Mouse (Mus musculus) MEL-GATA-1-ER (cell line): ENCODE measurements around the gene Pf4.

Source experiments
- DNase-seq: peaks from one replicate; pipeline ENCODE4 v3.0.0-alpha.2; 2012; ENCODE audit warnings: low read depth; ENCODE audit errors: extremely low read depth

Pf4 gene

DNA sequence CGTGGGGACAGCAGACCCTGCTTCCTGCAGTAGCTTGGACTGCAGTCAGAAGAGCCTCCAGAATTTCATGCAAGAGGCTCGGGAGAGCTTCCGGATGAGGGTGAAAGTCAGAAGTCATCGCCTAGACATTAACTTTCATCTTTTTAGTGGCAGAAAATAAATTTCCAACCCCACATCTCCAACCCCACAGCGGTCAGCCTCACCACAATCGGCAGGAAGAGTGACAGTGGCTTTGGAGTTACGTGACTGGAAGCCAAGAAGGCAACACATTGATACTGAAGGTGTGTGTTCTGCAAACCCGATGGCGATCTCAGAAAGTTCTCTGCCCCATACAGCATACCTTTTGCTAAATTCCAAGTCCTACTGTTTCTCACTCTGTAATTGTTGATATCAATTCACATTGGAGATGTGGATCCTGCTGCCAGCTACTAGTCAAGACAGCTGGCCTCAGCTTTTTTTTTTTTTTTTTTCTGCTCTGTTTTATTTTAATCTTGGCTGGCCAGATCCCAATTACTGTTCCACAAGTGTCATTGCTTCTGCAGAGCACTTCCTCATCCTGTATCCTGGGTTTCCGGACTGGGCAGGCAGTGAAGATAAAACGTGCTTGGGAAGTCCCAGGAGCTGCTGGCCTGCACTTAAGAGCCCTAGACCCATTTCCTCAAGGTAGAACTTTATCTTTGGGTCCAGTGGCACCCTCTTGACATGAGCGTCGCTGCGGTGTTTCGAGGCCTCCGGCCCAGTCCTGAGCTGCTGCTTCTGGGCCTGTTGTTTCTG is at the start of gene Pf4:
Pf4 (plus strand) TSS at position 556 of the 774 bp plus-strand sequence.
- DNase-seq = peak; percentile 93

DNA sequence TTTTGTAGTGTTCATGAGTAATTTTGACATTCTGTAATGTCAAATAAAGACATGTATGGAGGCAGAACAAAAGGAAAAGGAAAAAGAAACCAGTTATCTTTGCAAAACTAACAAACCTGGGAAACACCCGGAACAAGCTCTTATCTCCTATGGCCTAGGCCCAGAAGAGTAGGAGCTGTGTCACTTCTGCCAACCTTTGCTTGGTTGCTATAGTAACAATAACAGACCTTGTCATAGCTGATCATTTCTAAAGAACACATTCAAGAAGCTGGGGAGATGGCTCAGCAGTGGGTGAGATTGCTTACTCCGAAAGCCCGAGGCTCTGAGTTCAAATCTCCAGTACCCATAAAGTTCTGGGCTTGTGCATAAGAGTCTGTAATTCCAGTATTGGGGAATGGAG is 49.6 kb upstream of the Pf4 start:
- peak; percentile 24 for DNase-seq

DNA sequence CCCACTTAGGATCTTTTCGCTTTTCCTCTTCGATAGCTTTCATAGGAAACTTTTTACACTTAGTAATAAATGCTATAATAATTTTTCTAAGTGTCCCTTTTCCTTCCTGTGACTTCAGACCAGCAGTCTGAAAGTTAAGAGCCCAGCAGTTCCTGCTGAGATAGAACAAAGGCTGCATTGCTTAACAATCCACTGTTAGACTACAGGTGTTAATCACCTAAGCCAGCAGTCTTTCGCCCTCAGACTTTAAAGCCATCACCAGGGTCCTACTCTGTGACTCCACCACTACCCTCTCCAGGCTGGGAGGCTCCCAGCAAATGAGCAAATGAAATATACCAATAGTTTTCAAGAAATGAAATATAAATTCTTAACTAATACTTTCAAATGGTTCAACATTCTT is 44.0 kb upstream of the Pf4 start:
- no peak for DNase-seq

DNA sequence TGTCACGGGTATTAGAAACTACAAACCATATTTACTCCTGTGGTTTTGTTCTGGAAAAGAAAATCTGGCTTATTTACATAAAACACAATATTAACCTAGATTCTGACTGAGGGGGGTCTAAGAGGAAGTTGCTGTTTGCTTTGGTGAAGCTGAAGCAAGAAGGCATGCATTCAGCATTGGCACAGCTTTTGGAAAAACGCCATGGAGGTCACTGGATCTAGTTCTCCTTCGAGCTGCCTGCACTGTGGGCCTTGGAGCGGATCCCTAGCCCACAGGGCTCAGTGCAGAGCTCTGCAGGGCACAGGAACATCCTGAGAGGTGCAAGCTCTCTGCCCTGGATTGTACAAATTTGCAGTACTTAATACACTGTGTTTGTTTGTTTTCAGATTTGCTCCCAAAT is 40.8 kb upstream of the Pf4 start:
- no peak for DNase-seq

DNA sequence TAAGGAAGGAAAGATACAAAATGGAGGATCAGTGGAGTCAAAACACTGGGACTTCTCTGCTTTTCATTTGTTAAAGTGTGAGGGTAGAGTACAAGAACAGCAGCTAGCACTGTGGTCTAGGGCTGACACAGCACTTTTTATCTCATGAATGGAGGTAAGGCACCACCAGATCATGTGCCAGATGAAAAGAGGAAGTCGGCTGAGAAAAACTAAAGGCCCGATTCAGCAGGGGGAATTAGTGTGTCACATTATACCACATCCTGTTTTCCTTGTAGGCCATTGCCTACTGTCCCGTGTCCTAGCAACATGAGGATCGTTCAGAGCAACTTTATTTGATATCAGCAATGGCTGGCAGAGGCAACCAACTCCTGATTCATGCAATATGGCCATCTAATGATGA is 30.2 kb upstream of the Pf4 start:
- peak; percentile 97 for DNase-seq

DNA sequence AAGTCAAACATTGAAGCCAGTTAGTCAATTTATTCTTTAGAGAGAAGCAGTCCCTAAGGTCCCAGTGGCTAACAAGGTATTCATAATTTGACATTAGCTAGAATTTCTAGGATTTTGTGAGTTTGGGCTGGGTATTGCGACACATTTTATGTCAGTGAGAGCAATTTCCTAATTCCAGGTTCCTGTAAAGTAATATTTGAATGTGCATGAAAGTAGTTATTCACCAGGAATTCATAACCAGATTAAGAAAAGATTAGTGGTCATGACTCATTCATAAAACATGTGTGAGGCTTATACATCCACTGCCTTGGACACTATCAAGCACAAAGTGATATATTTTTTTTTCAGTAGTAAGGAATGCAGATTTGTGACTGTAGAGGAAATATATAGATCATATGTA is 18.3 kb upstream of the Pf4 start:
- DNase-seq = no peak

DNA sequence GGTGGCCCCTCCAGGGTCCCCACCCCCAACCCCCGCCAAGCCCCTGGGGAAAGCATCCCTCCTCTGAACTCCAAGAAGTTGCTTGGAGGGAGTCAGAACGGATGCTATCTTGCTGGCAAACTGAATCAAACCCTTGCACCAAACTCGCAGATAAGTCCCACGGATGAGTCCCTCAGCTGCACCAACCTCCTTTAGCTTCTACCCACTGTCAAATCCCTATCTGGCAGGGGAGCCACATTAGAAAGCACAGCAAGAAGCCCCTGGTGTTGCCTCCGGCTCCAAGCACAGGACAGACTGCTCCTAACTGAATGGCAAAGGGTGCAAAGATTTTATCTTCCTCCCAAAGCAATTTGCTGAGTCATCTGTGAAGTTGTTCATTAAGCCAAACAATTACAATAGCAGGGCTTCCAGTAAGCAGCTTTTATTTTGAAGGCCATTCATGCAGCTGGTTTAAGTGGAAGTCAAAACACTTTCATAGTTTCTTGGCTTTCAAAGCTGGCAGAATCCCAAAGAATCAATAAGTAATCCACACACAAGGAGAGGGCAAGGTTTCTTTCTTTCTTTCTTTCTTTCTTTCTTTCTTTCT is 14.1 kb upstream of the Pf4 start:
- DNase-seq = no peak

DNA sequence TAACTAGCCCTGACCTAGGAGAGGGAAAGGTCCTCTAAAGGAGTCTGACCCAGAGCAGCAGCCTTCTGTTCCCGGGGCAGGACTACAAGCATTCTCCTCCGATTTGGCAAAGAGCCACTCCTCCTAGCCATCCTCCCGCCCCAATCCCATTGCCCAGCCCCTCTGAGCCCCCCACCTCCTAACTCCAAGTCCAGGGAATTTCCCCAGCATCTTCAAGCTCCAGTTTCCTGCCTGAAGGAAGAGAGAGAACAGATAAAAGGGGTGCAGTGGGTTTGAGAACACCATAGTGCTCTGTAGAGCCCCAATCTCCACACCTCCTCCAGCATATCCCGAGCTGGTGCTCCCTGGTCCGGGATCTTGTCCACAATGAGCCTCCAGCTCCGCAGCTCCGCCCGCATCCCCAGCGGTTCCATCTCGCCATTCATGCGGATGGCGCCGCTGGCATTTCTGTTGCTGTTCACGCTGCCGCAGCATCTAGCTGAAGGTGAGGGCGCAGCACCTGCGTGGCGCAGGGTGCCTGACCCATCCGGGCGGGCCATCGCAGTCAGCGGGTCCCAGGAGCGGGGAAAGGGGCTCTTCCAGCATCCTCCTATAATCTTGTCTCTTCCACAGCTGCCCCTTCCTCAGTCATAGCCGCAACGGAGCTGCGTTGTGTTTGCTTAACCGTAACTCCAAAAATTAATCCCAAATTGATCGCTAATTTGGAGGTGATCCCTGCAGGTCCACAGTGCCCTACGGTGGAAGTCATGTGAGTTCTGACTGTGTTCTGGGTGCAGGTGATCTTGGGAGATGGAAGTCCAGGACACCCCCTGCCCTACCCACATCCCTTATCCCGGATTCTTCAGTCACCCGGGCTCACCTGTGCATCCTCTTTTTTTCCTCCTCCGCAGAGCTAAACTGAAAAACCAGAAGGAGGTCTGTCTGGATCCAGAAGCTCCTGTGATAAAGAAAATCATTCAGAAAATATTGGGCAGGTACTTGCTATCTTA is 12.9 kb upstream of the Pf4 start, which contains the start of gene Cxcl5:
Cxcl5 (plus strand) TSS at position 284 of the 989 bp plus-strand sequence.
- DNase-seq = no peak

DNA sequence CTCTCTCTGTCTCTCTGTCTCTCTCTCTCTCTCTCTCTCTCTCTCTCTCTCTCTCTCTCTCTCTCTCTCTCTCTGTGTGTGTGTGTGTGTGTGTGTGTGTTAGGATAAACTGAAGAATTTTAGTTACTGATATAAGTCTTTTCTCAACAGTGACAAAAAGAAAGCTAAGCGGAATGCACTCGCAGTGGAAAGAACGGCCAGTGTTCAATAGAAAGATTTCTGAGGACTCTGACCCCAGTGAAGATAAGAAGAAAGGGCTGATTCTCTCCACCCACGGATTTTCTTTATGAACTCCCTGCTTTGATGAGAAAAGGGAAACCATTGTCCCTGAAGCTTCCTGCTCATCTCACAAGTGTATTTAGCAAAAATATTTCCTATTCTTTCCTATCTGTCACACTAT is 11.9 kb upstream of the Pf4 start:
- no peak for DNase-seq

DNA sequence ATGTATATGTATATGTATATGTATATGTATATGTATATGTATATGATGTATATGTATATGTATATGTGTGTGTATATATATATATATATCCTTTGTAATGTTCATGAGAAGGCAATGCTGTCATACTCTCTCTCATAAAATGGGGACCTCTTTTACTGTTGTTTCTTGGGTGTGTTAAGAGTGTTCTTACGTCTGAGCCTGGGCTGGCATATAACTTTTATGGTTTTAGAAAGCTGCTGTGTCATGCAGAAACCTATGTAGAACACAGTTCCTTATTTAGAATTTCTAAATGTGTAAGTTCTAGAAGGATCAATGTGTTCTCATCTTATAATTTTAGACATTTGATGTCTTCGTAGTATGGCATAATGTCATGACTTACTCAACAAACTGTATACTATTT is 11.4 kb upstream of the Pf4 start:
- DNase-seq = no peak

DNA sequence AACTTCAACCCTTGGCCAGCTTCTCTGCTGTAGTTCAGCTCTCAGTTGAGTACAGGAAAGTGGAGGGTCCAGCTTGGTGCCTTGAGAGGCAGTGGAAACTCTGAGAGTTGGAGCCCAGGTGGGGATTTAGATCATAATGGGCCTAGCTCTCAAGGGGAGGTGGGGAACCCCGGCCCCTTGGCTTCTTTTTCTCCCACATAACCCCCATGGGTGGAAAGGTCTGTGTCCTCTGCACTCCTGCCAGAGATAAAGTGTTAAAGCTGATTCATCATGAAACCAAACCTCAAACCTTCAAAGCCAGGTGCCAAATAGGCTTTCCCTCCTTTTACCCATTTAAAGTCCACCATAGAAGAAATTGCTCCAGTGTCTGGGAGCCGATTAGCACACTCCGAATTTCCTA is 10.4 kb upstream of the Pf4 start:
- DNase-seq = no peak

DNA sequence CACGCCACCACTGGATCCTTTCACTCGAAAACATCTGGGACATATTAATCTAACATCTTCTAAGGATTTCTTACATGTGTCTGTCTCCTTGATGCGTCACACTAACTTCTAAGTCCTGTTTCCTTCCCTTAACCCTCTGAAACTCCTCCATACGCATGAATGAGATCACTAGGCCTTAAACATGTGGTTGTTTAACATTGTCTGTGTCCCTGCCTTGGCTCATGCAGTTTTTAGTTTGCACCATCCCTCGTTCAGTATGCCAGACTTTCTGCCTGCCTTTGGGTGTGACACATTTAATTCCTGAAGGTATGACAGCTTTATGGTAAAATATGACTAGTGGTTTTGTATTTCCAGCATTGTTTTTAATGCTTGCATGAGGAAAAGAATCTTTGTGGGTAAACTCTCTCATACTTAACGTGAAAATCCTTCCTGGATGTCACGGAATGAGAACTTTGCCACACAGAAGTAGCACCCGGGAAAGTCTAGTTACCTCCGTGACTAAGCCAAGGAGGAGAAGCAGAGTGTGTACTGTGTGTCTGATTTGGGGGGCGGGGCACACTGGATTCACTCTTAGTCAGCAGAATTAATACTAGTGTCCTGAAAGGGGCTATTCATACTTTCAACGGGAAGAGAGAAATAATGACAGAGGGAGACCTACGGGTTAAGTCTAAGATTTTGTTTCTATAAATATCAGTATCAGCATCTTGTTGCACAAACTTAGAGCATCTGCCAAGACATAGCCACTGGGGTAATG is 8.1 kb upstream of the Pf4 start:
- no peak for DNase-seq

DNA sequence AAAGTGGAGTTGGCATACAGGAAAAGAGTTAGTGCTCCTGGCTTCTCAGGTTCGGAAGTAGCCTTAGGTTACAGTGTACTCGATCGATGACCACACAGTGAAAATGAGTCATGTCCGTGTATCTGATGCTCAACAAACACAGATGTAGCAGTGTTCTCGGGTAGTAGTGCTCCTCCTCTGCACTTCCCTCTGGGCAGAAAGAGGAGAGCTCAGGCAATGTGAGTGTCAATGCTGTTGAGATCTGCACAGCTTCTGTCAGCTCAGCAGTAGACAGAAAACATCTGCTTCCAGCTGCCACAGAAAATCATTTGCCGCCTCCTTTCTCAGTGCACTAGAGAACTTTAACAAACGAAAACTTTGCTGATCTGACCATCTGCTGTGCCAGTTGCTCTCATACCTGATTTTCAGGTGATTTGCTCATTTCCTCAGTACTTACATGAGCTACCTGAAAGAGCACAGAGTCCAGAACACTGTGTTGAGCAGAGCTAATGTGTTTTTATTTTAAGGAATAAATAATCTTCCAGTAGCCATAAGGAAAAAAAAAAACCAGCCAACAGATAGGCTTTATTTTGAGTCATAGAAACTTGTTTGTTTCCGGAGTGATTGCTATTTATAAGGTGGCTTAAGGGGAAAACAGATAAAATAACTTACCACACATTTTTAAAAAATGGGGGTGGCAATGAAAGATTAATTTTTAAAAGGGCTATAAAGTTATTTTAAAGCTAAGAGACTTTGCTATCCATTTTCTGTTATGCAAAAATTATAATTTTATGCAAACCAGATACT is 6.2 kb upstream of the Pf4 start:
- no peak for DNase-seq

DNA sequence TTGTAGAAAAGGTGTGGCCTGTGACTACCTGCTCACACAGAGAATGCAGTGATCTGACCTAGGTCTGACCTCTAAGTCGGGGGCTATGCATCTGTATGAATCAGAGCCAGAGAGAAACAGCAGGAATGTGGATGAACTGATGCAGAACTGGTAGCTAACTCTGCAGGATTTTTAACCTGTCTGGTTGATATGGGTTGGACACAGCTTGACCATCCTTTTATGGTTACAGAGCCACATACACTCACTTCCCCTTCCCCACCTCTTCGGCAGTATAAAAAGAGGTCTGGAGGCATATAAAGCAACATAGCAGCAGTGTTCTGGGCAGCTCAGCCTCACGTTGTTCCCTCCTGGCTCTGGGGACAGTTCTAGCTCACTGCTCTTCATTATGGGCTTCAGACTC is 4.0 kb upstream of the Pf4 start, which contains the start of gene Ppbp:
Ppbp (plus strand) TSS at position 301 of the 400 bp plus-strand sequence.
- DNase-seq = no peak

DNA sequence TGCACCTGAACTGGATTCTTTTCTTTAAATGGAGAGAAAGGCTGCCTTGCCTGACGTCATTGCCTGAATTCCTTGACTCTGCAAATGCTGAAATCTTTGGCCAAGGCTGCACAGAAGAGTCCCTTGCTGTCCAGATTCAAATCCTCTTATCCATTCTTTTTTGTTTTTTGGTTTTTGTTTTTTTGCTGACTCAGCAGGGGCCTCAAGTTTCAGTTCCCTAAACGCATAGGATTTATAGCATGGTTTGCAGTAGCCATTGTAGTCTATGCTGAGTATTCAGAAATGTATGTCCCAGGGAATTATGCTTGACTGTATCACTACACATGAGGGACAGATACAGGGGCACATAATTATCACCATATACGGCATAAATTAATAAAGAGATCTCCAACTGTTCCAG is 866 bp upstream of the Pf4 start:
- no peak for DNase-seq

DNA sequence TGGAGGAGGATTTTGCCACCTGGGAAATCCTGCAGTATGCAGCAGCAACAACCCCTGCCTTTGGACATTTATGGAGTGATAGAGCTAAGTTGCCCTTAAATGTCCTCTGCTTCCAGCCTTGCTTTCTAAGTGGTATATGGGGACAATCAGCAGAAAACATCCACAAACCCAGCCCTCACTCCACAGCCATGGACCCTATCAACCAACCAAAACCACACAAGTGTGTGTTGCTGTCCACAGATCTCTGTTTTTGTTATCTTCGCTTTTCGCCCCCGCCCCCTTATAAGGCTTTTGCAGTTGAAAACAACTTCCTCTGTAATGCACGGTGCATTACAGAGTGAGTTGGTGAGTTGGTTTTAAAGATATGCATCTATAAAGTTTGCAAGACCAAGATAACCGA is 3.3 kb downstream of the Pf4 start:
- peak; percentile 88 for DNase-seq

DNA sequence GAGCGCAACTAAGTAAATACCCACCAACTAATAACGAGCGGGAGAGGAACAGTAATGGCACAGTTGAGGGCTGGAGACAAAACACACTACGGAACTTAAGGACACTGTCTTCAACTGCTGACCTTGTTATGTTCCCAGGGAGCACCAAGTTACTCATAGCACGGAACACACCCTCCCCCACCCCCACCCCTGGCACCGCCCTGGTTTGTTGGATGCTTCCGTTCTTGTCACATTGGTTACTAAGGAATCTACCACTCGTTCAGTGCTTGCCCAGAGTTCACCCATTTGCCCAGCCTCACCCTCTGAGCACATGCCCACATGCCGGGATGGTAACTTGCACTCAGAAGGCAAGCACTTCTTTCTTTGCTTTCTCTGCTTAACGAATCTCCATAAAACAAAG is 5.4 kb downstream of the Pf4 start:
- no peak for DNase-seq

DNA sequence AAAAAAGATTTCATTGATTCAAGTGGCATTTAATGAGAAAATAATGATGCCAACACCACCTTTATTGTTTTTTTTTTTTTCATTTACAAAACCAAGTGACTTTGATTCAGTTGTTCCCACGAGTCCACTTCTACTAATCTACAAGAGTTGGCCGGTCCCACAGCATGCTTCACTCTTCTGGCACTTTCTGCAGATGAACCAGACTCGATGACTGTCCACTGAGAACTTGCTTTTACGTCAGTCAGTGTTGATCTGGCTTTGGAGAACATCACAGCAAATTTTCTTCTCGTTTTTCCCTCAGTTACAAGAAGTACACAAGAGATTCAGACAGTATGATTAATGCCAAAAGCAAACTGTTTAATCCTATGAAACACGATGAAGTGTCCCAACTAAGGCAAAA is 6.6 kb downstream of the Pf4 start:
- no peak for DNase-seq

DNA sequence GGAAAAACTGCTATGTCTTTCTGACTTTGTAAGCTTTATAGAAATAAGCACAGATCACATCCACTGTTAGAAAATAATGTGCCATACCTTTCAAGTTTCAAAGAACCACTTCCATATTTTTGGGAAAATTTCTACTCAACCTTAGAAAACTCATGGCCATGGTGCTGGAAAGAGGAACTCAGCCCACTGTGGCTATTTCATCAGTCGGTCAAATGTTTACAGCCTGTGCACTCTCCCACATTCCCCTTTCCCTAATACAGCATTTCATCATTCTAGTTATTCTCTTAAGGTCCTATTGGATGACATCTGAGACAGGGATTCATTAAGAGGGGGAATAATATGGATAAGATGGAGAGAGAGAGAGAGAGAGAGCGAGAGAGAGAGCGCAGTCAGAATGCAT is 11.5 kb downstream of the Pf4 start:
- DNase-seq = no peak
